Mouse (Mus musculus) MEL (cell line): Measurements from ENCODE around the gene Alg9.

Experiments used
- CTCF ChIP-seq, 3 experiments: IDR thresholded peaks in 2 of 3; conservative IDR thresholded peaks in 1 of 3; 2 replicates each; pipeline ENCODE4 v1.5.1; 2011 to 2012; ENCODE audit warnings: low read length in 3 of 3, low read depth in 2 of 3, mild to moderate bottlenecking in 2 of 3, improper control_type of control experiment in 1 of 3, inconsistent platforms in 1 of 3, mixed read lengths in 1 of 3, moderate library complexity in 1 of 3; ENCODE audit not compliant: control insufficient read depth in 1 of 3, insufficient read depth in 1 of 3, poor library complexity in 1 of 3, severe bottlenecking in 1 of 3
- ELF1 ChIP-seq: IDR thresholded peaks from 2 replicates; pipeline ENCODE4 v1.6.1; 2014; ENCODE audit warnings: low read depth, mild to moderate bottlenecking, inconsistent platforms, low read length, improper control_type of control experiment, moderate library complexity
- GABPA ChIP-seq: IDR thresholded peaks from 2 replicates; pipeline ENCODE4 v1.6.1; 2012; ENCODE audit warnings: low read depth, mild to moderate bottlenecking, inconsistent platforms, low read length, improper control_type of control experiment, moderate library complexity
- KAT2A ChIP-seq: conservative IDR thresholded peaks from 2 replicates; pipeline ENCODE4 v1.6.1; 2012; ENCODE audit warnings: low read depth, low read length, improper control_type of control experiment, inconsistent platforms
- MAFK ChIP-seq: IDR thresholded peaks from 2 replicates; pipeline ENCODE4 v1.6.1; 2011; ENCODE audit warnings: low read depth, mild to moderate bottlenecking, low read length, improper control_type of control experiment, borderline replicate concordance
- MAX ChIP-seq: IDR thresholded peaks from 2 replicates; pipeline ENCODE4 v1.6.1; 2011; ENCODE audit warnings: low read length, improper control_type of control experiment
- MAZ ChIP-seq: IDR thresholded peaks from 2 replicates; pipeline ENCODE4 v1.6.1; 2012; ENCODE audit warnings: low read depth, mild to moderate bottlenecking, inconsistent platforms, low read length, improper control_type of control experiment
- POLR2A ChIP-seq, 2 experiments: IDR thresholded peaks; 2 replicates each; pipeline ENCODE4 v1.6.1; 2011 to 2012; ENCODE audit warnings: low read length in 2 of 2, mild to moderate bottlenecking in 2 of 2, control low read depth in 1 of 2, improper control_type of control experiment in 1 of 2, low read depth in 1 of 2, moderate library complexity in 1 of 2; ENCODE audit not compliant: control insufficient read depth in 1 of 2, insufficient read depth in 1 of 2, poor library complexity in 1 of 2
- SIN3A ChIP-seq: IDR thresholded peaks from 2 replicates; pipeline ENCODE4 v1.6.1; 2012; ENCODE audit warnings: low read length, improper control_type of control experiment, inconsistent platforms
- TAL1 ChIP-seq: IDR thresholded peaks from 2 replicates; pipeline ENCODE4 v1.6.1; 2012; ENCODE audit warnings: mild to moderate bottlenecking, inconsistent platforms, low read length, moderate library complexity, mixed read lengths
- USF1 ChIP-seq: IDR thresholded peaks from 2 replicates; pipeline ENCODE4 v1.6.1; 2014; ENCODE audit warnings: low read depth, mild to moderate bottlenecking, inconsistent platforms, low read length, improper control_type of control experiment, moderate library complexity
- ZNF384 ChIP-seq: IDR thresholded peaks from 2 replicates; pipeline ENCODE4 v1.6.1; 2012; ENCODE audit warnings: low read depth, mild to moderate bottlenecking, inconsistent platforms, low read length, improper control_type of control experiment

DNA sequence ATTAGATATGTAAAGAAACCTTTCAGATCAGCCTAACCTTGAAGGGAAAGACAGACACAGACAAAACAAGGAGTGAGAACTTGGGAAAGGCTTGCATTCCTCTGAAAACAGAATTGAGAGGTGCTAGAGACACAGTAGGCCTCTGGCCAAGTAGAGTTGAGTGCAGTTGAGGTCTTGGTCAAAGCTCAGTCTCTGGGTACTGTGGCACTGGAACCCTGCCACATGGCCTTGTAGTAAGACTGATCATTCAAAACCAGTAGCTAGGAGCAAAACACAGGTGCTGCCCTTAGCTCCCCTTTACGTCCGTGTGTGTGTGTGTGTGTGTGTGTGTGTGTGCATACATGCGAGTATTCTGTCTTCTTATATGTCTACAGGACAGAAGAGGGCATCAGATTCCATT lies 101.5 kb downstream of the Alg9 start:
- TF ChIP-seq CTCF (IDR thresholded peaks at IDR 0.05 in 2 of 3, conservative IDR thresholded peaks at IDR 0.05 in 1 of 3; ENCODE audit: control insufficient read depth in 1 of 3, insufficient read depth in 1 of 3, low read depth in 2 of 3, low read length in 3 of 3, poor library complexity in 1 of 3, severe bottlenecking in 1 of 3) = no peak
- TF ChIP-seq POLR2A (IDR thresholded peaks at IDR 0.05; ENCODE audit: control insufficient read depth in 1 of 2, insufficient read depth in 1 of 2, low read depth in 1 of 2, low read length in 2 of 2, poor library complexity in 1 of 2) = no peak
- no peak for TF ChIP-seq USF1
- TF ChIP-seq ZNF384 = no peak
- TF ChIP-seq KAT2A = no peak
- no peak for TF ChIP-seq SIN3A
- TF ChIP-seq MAFK = no peak
- TF ChIP-seq MAX = no peak
- TF ChIP-seq ELF1 = no peak
- no peak for TF ChIP-seq MAZ
- TF ChIP-seq GABPA = no peak
- no peak for TF ChIP-seq TAL1
